Mouse (Mus musculus) E14TG2a.4 (cell line): Measurements from ENCODE around the gene Syndig1.

Experiments used
- CTCF ChIP-seq: conservative IDR thresholded peaks from 2 replicates; pipeline ENCODE4 v1.5.1; 2014; ENCODE audit warnings: low read length
- NANOG ChIP-seq: IDR thresholded peaks from 2 replicates; pipeline ENCODE4 v1.6.1; 2014; ENCODE audit warnings: borderline replicate concordance, low read length, mixed read lengths
- POU5F1 ChIP-seq: IDR thresholded peaks from 2 replicates; pipeline ENCODE4 v1.6.1; 2014; ENCODE audit warnings: low read length, borderline replicate concordance

DNA sequence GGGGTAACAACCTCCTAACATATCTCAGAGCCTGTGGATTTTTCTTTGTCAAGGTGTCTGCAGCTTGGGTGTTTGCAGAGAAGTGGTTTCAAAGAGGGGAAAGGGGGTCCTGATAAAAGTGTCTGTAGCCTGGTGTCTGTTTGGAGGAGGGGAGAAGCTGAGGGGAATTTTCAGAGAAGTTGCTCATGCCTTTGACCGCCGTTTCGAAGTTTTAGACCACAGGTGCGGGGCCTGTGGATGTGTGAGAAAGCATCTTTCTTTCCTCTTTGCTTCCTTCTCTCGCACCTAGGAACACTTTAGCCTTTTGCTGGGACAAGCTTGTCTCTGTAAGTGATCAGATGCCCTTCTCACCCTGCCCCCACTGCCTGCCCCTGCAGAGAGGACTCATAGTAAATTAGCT, 3.3 kb downstream of the Syndig1 start:
- TF ChIP-seq CTCF (no peak), NANOG (no peak), POU5F1 (no peak)
